Mouse (Mus musculus) bone marrow macrophage, adult 2 months (primary cell): ENCODE results near the gene Med12l. TPM values are rescaled to one million over a fixed set of nuclear protein-coding genes. Genes with fewer than 3 reads are reported as not detected.
A peak's percentile ranks its signal among the peaks of the same experiment; 100 is the strongest.

Source experiments
- H3K27ac ChIP-seq: 2 replicates; pipeline ENCODE4 v1.5.1; 2012; ENCODE audit warnings: low read depth, low read length; ENCODE audit not compliant: insufficient read depth
- H3K4me1 ChIP-seq: 2 replicates; pipeline ENCODE4 v1.6.1; 2012; ENCODE audit warnings: low read length; ENCODE audit not compliant: control insufficient read depth, insufficient read depth
- H3K4me3 ChIP-seq: 2 replicates; pipeline ENCODE4 v1.5.1; 2012; ENCODE audit warnings: mild to moderate bottlenecking, low read length, moderate library complexity; ENCODE audit not compliant: insufficient read depth
- CTCF ChIP-seq: IDR thresholded peaks from 2 replicates; pipeline ENCODE4 v1.5.1; 2012; ENCODE audit warnings: low read depth, mild to moderate bottlenecking, low read length, moderate library complexity
- POLR2A ChIP-seq: IDR thresholded peaks from 2 replicates; pipeline ENCODE4 v1.6.1; 2012; ENCODE audit warnings: mild to moderate bottlenecking, low read depth, low read length, borderline replicate concordance
- polyA plus RNA-seq: library from polyadenylated mRNA; stranded (reverse); fragments of >200 nt; gene quantifications from 2 replicates; pipeline ENCODE4 v1.2.4, GENCODE M21; 2012; ENCODE audit not compliant: missing spikeins, insufficient read depth, insufficient read length

The Med12l gene
- polyA plus RNA-seq, 1 experiment, result 0.44 TPM

DNA sequence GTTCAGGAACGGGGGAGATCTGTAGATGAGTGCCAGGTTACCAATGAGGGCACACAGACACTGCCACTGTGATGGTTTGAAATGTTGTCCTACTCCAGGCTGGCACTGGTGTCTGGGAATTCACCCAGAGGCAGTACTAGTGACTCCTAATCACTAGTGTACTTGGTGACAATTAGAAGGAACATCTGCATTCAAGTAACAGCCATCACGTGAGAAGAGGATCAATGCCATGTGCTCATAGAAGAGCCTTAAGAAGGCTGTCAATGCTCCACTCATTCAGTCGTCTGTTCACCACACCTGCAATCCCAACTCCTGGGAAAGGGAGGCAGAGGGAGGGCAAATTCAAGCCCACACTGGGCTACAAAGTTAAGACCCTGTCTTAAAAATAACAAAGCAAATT lies 15.1 kb upstream of the Med12l start:
- Histone ChIP-seq H3K4me1 (no peaks in the 10 kb centered on the region), H3K27ac (no peak overlapping the region), H3K4me3 (no peak overlapping the region)
- TF ChIP-seq CTCF (no peak), POLR2A (no peak)

DNA sequence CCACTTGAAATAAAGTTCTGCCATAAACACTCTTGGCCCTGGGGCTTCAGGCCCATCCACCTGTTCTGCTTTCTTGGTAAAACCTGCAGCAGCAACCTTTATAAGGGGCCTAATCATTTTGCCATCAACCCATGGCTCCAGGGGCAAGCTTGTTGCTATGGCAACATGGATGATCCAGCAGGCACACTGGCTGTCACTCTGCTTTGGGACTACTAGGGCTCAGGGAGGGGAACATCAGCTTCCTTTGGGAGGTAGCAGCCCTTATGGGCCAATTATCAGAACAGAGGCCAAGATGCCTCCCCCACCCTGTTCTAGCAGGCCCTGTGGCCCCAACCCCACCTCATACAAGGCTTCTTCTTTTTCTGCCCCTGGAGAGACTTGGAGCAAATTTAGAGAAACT lies 13.5 kb upstream of the Med12l start:
- TF ChIP-seq CTCF (no peak), POLR2A (no peak)
- H3K4me3 ChIP-seq, result no peak overlapping the region
- no peak overlapping the region for H3K27ac ChIP-seq
- H3K4me1 ChIP-seq, result no peaks in the 10 kb centered on the region

DNA sequence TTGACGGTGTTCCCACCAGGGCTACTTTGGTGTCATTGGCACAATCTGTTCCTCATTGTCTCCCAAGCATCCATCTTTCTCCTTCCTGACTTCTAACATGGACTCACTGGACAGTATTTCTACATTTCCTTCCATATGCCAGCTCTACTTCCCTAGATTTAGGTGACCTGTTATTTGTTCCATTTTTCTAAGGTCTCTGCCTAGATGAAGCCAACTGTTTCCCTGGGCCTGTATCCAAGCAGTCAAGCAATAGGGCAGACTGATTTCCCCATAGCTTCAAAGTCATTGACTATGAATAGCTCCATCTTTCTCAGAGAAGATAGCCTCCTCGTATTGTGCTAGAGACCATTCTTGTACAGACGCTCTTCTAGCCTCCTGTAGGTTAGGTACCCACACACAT lies 12.0 kb upstream of the Med12l start:
- Histone ChIP-seq H3K27ac (no peak overlapping the region), H3K4me3 (no peak overlapping the region), H3K4me1 (no peaks in the 10 kb centered on the region)
- TF ChIP-seq CTCF (no peak), POLR2A (no peak)

- TF ChIP-seq POLR2A (no peak), CTCF (no peak)
- no peak overlapping the region for H3K27ac ChIP-seq
- no peak overlapping the region for H3K4me3 ChIP-seq
- H3K4me1 ChIP-seq, result no peaks in the 10 kb centered on the region
Measured at GRCm38 (mm10) chr3:59003756-59004155, 1.9 kb upstream of the Med12l start.

- TF ChIP-seq POLR2A (no peak), CTCF (no peak)
- Histone ChIP-seq H3K4me3 (peak overlapping the region; percentile 44), H3K4me1 (no peaks in the 10 kb centered on the region), H3K27ac (no peak overlapping the region)
Measured at GRCm38 (mm10) chr3:59005996-59006730, 538 bp downstream of the Med12l start.

GRCm38 (mm10) chr3:59006731-59007441 lies 1.3 kb downstream of the Med12l start:
- Histone ChIP-seq H3K4me1 (no peaks in the 10 kb centered on the region), H3K27ac (no peak overlapping the region), H3K4me3 (peak overlapping the region; percentile 44)
- no peak for TF ChIP-seq CTCF
- TF ChIP-seq POLR2A, result no peak

DNA sequence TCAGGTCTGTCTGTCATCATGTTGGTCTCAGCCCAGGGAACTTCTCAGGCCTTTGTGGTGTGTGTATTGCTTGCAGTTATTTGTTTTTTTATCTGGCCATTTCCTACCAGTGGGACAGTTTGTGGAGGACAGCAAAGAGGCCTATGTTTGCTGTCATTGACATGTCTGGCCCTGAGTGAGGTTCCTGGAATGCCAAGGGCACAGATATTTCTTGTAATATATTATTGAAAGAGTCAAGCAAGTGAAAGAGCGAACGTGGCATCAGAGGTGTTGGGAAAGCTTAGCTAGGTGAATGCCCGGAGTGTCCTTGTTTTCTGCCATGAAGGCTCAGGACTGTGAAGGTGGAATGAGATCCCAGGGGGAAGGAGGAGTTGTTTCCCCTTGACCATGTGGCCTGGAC lies 4.7 kb downstream of the Med12l start:
- no peak overlapping the region for H3K27ac ChIP-seq
- no peak overlapping the region for H3K4me3 ChIP-seq
- H3K4me1 ChIP-seq, result no peaks in the 10 kb centered on the region
- TF ChIP-seq POLR2A, result no peak
- no peak for TF ChIP-seq CTCF

DNA sequence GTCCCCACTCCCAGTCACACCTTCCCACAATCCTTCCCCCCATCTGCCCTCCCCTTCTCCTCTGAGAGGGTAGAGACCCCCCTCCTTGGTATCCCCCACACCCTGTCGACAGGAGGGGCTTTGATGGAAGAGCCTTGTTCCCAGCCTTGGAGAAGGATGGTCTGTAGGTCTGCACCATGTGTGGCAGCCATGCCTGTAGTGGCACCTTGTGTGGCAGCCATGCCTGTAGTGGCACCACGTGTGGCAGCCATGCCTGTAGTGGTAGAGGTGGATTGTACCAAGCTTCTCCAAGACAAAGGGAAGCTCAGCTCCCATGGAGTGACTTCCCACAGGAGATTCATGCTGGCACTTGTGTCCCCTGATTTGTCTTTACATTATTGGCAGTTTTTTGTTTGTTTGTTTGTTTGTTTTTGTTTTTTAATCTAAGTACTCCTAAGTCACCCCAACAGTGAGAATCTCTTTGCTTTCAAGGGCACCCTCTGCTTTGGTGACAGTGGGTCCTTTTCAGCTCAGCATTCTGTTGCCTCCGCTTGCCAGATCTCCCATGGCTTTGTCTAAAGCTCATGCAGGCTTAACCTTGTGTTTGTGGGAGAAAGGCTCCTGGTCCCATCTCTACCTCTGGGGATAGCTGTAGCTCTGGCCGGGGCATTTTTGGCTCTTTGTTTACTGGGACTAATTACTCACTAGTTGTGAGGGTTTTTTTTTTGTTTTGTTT lies 10.2 kb downstream of the Med12l start:
- Histone ChIP-seq H3K4me1 (no peaks in the 10 kb centered on the region), H3K27ac (no peak overlapping the region), H3K4me3 (no peak overlapping the region)
- TF ChIP-seq POLR2A, result no peak
- no peak for TF ChIP-seq CTCF

DNA sequence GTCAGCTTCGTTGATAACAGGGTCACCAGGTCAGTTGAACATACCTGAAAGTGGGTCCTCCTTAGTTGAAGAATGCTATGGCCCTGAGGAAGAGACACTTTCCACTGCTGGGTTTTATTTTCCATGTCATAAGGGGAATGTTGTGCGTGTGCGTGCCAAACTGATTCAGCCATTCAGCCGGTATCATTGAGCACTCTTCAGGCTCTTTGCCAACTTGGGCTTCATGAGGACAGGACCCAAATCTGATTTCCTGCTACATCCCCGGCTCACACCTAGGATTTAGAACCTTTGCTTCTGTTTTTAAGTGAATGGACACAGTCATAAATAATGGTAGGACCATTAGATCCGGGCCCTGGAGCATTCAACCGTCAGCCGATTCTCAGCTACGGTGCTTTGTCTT lies 10.9 kb downstream of the Med12l start:
- H3K27ac ChIP-seq, result no peak overlapping the region
- H3K4me1 ChIP-seq, result no peaks in the 10 kb centered on the region
- TF ChIP-seq CTCF (no peak), POLR2A (no peak)
- H3K4me3 ChIP-seq, result no peak overlapping the region

DNA sequence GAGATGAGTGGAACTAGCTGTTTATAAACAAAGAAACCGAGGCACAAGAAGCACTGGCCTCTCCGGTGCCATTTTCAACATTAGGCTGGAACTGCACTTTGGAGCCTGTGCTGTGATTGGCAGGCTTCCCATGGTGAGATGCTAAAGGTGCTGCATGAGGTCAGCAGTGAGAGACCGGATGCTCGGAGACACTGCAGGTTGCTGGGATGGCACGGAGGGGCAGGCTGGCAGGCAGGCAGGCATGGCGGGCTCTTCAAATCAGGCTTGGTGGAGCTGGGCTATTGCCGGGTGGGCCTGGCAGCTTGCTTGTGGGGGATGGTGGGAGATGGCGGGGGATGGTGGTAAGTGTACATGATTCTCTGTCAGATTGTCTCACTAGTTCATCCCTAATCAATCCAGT lies 15.6 kb downstream of the Med12l start:
- H3K4me1 ChIP-seq, result no peaks in the 10 kb centered on the region
- H3K27ac ChIP-seq, result no peak overlapping the region
- TF ChIP-seq POLR2A (no peak), CTCF (no peak)
- H3K4me3 ChIP-seq, result no peak overlapping the region
